Mouse (Mus musculus) B cell, adult 62 days (primary cell): Measurements from ENCODE around the gene Dap. TPM values are rescaled to one million over a fixed set of nuclear protein-coding genes. Genes with fewer than 3 reads are reported as not detected.

Experiments used
- total RNA-seq: library from RNA; stranded (reverse); gene quantifications from 4 replicates; pipeline ENCODE4 v1.2.4, GENCODE M21; 2023

The Dap gene
- 22.0 to 23.3 TPM (median 22.8 TPM) in 4 replicates for total RNA-seq

GRCm38 (mm10) chr15:31224135-31224761 is at the start of gene Dap:
TSS of gene Dap (plus strand) at chr15:31224314.

Other genes starting within 250 kb of the Dap start
- 15.5 to 21.0 TPM (median 19.9 TPM) in 4 replicates for gene Ankrd33b, start 143.4 kb downstream of the Dap start, total RNA-seq
- 1.1 to 1.9 TPM (median 1.5 TPM) in 4 replicates for gene Ropn1l, start 229.4 kb downstream of the Dap start, total RNA-seq